ENCODE assay signal across 18 mouse cellular contexts in genomic region chr4:29130485-29130884, GRCm38 (mm10).
"Had no signal": no experiment of that assay in that cellular context is flagged by ENCODE, and none has a peak within 500 bp of the region (broad histone marks: within the 10 kb centered on the region; RNA-seq: fewer than 3 reads in every experiment).

No protein-coding gene starts in this region.

- H3K27ac ChIP-seq: midbrain, embryonic 10.5 days; midbrain, embryonic 13.5 days; neural tube, embryonic 13.5 days; neural tube, embryonic 15.5 days; stomach, embryonic 15.5 days; stomach, postnatal 0 days had no signal

- H3K36me3 ChIP-seq: midbrain, embryonic 10.5 days; midbrain, embryonic 13.5 days; neural tube, embryonic 13.5 days; neural tube, embryonic 15.5 days; stomach, embryonic 15.5 days had no signal

- H3K9me3 ChIP-seq: megakaryocyte, embryonic 14.5 days; midbrain, embryonic 10.5 days; midbrain, embryonic 13.5 days; neural tube, embryonic 13.5 days; neural tube, embryonic 15.5 days; stomach, embryonic 15.5 days had no signal

- H3K9ac ChIP-seq: lung, embryonic 14.5 days; midbrain, embryonic 13.5 days; neural tube, embryonic 13.5 days; neural tube, embryonic 15.5 days; stomach, embryonic 15.5 days had no signal

- DNase-seq: lung, adult 18-20 months; lung, embryonic 14.5 days; lung, postnatal 10 days; lung, postnatal 4 days; retina, postnatal 1 day; right cerebral cortex, adult 18-20 months; thymus, adult 2 months; thymus, postnatal 25 days; thymus, postnatal 4 days had no signal

- ATAC-seq: midbrain, embryonic 13.5 days; midbrain, embryonic 16.5 days had no signal

- H3K27me3 ChIP-seq: megakaryocyte, embryonic 14.5 days; neural tube, embryonic 13.5 days; neural tube, embryonic 15.5 days; stomach, embryonic 15.5 days had no signal

- H3K4me1 ChIP-seq: megakaryocyte, embryonic 14.5 days; midbrain, embryonic 13.5 days; stomach, embryonic 15.5 days had no signal

- H3K4me2 ChIP-seq: lung, embryonic 14.5 days; midbrain, embryonic 13.5 days; neural tube, embryonic 13.5 days; neural tube, embryonic 15.5 days; stomach, embryonic 15.5 days had no signal

- H3K4me3 ChIP-seq: megakaryocyte, embryonic 14.5 days; midbrain, embryonic 10.5 days; midbrain, embryonic 13.5 days; myocyte; neural tube, embryonic 13.5 days; neural tube, embryonic 15.5 days; stomach, embryonic 15.5 days had no signal
